Mouse (Mus musculus) ES-Bruce4 (cell line): ENCODE results near the gene Plscr2.

Experiments used
- CTCF ChIP-seq: IDR thresholded peaks from one replicate; pipeline ENCODE4 v1.8.1; 2011; ENCODE audit warnings: low read depth, low read length
- POLR2A ChIP-seq: IDR thresholded peaks from one replicate; pipeline ENCODE4 v1.8.1; 2011; ENCODE audit warnings: low read length; ENCODE audit not compliant: insufficient read depth

DNA sequence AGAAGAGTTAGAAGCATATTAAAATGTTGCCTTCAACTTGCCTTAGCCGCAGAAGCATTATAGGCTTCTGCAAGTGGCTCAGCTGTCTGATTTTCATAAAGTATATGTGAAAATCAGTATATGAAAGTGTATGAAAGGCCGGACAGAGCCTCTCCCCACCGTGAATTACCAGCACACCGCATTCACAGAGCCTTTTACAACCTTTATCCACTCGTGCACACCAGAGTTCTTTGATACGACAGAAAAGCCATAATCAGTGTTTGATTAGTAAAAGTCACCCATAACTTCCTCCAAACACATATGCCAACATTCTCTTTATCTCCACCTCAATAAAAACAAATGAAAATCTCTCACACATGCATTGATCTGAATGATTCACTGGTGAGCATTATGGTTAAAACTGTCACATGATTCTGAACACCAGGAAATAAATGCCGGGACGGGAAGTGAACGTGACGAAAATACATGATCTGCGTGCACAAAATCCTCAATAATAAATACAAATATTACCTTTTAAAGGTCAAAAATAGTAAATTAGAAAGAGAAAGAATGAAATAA, 40.4 kb upstream of the Plscr2 start:
- TF ChIP-seq CTCF (no peak), POLR2A (no peak)
